Mouse (Mus musculus): ENCODE measurements at regions not wholly inside any gene's neighbourhood (a gene's known extent, or its start where the extent isn't known, plus 50 kb on each side); places are given as distances from the start of the nearest gene placed in this dataset.

DNA sequence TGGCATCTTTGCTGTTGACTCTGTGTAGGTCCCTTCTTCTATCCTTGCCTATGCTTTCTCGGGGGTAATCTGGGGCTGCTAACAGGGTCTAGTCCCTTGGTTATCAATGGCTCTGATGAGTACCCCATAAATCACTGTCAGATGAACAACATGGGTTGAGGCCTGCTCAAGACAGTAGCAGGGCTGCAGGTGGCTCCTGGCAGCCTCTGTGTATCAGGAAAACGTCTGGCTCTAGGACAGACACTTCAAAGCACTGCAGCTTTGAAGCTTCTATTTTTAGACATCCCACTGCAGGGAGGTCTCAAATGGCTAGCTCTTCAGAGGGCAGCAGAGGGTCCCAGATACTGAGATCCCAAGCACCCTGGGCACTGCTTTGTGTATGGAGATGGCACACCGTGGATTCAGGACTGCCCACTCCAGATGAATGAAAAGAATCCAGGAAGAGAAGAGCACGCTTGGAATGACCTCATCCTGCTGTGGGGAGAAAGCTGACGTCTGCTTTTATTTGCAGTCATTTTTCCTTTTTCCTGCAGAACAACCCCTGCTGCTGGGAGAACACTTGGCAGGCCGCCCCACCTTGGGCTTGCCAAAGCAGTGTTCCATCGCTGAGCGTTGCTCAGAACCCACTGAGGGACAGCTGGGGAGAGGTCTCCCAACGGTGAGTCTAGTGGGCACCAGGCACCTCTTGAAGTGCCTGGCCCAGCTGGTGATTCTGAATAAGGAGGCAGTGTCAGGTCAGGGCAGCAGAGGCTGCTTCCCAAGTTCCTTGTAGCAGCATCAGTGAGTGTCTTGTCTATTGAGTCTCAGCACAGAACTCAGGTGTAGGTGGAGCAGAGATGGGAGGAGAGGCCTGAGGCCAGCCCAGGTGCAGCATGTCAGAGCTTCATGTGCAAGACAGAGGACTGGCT lies 54.0 kb upstream of the Shh start:
- peak; percentile 77 for DNase-seq (ENCODE audit: low read depth)
- no peak for TF ChIP-seq CTCF (IDR thresholded peaks at IDR 0.05; ENCODE audit: borderline replicate concordance, extremely low read depth, insufficient read depth, insufficient read length)
- no peak for TF ChIP-seq POLR2A (IDR thresholded peaks at IDR 0.05; ENCODE audit: borderline replicate concordance, extremely low read depth, insufficient read depth, insufficient read length, poor library complexity, severe bottlenecking)

DNA sequence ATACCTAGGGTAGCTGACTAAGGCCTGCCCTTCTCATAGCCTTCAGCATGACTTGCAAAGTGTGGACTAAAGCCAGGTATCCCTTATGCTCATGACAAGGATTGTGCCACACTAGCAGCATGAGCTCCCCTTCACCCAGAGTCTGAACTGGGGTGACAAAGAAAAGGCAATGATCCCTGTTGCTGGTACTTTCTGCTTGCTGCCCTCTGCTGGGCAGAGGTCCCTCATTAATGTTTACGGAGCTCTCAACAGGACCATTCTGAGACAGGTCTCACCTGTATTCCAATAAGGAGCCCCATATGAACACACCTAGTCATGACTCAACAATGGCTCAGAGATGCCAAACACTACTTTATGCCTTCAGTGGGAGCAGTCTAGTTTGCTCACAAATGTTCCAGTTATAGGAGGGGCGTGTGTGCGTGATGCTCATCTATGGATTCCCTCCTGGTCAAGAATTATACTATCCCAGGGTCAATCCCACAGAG lies 52.0 kb upstream of the Shh start:
- DNase-seq (ENCODE audit: low read depth) = no peak
- TF ChIP-seq CTCF (IDR thresholded peaks at IDR 0.05; ENCODE audit: borderline replicate concordance, extremely low read depth, insufficient read depth, insufficient read length) (no peak), POLR2A (IDR thresholded peaks at IDR 0.05; ENCODE audit: borderline replicate concordance, extremely low read depth, insufficient read depth, insufficient read length, poor library complexity, severe bottlenecking) (no peak)
